Mouse (Mus musculus) MEL (cell line): Measurements from ENCODE around the gene Oasl1. TPM values are rescaled to one million over a fixed set of nuclear protein-coding genes. Genes with fewer than 3 reads are reported as not detected.

Experiments used
- DNase-seq: peaks from one replicate; pipeline ENCODE4 v3.0.0; 2011; ENCODE audit warnings: low read depth, low spot score
- H3K27ac ChIP-seq: 2 replicates; pipeline ENCODE4 v1.5.1; 2012; ENCODE audit warnings: low read depth, mild to moderate bottlenecking, control low read depth, low read length, moderate library complexity; ENCODE audit not compliant: control insufficient read depth
- H3K27me3 ChIP-seq, 2 experiments: fragments of 150-350 bp in 1 of 2; sonication (generic) in 1 of 2; 2 replicates each; pipeline ENCODE4 v1.6.1; 2012; ENCODE audit warnings: low read length in 2 of 2, mild to moderate bottlenecking in 2 of 2, improper control_type of control experiment in 1 of 2, moderate library complexity in 1 of 2; ENCODE audit not compliant: insufficient read depth in 2 of 2, control insufficient read depth in 1 of 2
- H3K36me3 ChIP-seq, 2 experiments: 2 replicates each; pipeline ENCODE4 v1.6.1; 2012 to 2014; ENCODE audit warnings: low read length in 2 of 2, improper control_type of control experiment in 1 of 2, inconsistent platforms in 1 of 2, mild to moderate bottlenecking in 1 of 2; ENCODE audit not compliant: insufficient read depth in 2 of 2, control insufficient read depth in 1 of 2
- H3K4me1 ChIP-seq, 2 experiments: fragments of 150-350 bp in 1 of 2; sonication (generic) in 1 of 2; 2 replicates each; pipeline ENCODE4 v1.6.1; 2012; ENCODE audit warnings: low read length in 2 of 2, improper control_type of control experiment in 1 of 2, mild to moderate bottlenecking in 1 of 2; ENCODE audit not compliant: insufficient read depth in 2 of 2, control insufficient read depth in 1 of 2
- H3K4me3 ChIP-seq, 2 experiments: fragments of 150-350 bp in 1 of 2; sonication (generic) in 1 of 2; 2 replicates each; pipeline ENCODE4 v1.5.1; 2012; ENCODE audit warnings: low read depth in 2 of 2, low read length in 2 of 2, mild to moderate bottlenecking in 2 of 2, moderate library complexity in 2 of 2, control low read depth in 1 of 2, improper control_type of control experiment in 1 of 2; ENCODE audit not compliant: control insufficient read depth in 1 of 2, insufficient read depth in 1 of 2
- H3K79me2 ChIP-seq: 2 replicates; pipeline ENCODE4 v1.6.1; 2012; ENCODE audit warnings: mild to moderate bottlenecking, low read length, moderate library complexity; ENCODE audit not compliant: control insufficient read depth, poor library complexity, insufficient read depth
- H3K9ac ChIP-seq: 2 replicates; pipeline ENCODE4 v1.6.1; 2012; ENCODE audit warnings: low read depth, mild to moderate bottlenecking, control low read depth, low read length, moderate library complexity; ENCODE audit not compliant: control insufficient read depth, poor library complexity, severe bottlenecking
- H3K9me3 ChIP-seq: fragments of 150-350 bp; sonication (generic); replicated peaks from 2 replicates; pipeline ENCODE4 v1.6.1; 2012; ENCODE audit warnings: mild to moderate bottlenecking, low read length, improper control_type of control experiment, moderate library complexity; ENCODE audit not compliant: insufficient read depth
- BHLHE40 ChIP-seq: IDR thresholded peaks from 2 replicates; pipeline ENCODE4 v1.6.1; 2012; ENCODE audit warnings: low read depth, mild to moderate bottlenecking, inconsistent platforms, low read length, improper control_type of control experiment, borderline replicate concordance
- CHD1 ChIP-seq: IDR thresholded peaks from 2 replicates; pipeline ENCODE4 v1.6.1; 2012; ENCODE audit warnings: low read depth, mild to moderate bottlenecking, inconsistent platforms, low read length, improper control_type of control experiment
- CTCF ChIP-seq, 3 experiments: IDR thresholded peaks in 2 of 3; conservative IDR thresholded peaks in 1 of 3; 2 replicates each; pipeline ENCODE4 v1.5.1; 2011 to 2012; ENCODE audit warnings: low read length in 3 of 3, low read depth in 2 of 3, mild to moderate bottlenecking in 2 of 3, improper control_type of control experiment in 1 of 3, inconsistent platforms in 1 of 3, mixed read lengths in 1 of 3, moderate library complexity in 1 of 3; ENCODE audit not compliant: control insufficient read depth in 1 of 3, insufficient read depth in 1 of 3, poor library complexity in 1 of 3, severe bottlenecking in 1 of 3
- E2F4 ChIP-seq: IDR thresholded peaks from 2 replicates; pipeline ENCODE4 v1.6.1; 2011; ENCODE audit warnings: low read depth, low read length, improper control_type of control experiment, borderline replicate concordance
- ELF1 ChIP-seq: IDR thresholded peaks from 2 replicates; pipeline ENCODE4 v1.6.1; 2014; ENCODE audit warnings: low read depth, mild to moderate bottlenecking, inconsistent platforms, low read length, improper control_type of control experiment, moderate library complexity
- ETS1 ChIP-seq: IDR thresholded peaks from 2 replicates; pipeline ENCODE4 v1.6.1; 2012; ENCODE audit warnings: low read depth, mild to moderate bottlenecking, inconsistent platforms, low read length, improper control_type of control experiment, moderate library complexity
- GATA1 ChIP-seq: IDR thresholded peaks from 2 replicates; pipeline ENCODE4 v1.6.1; 2011; ENCODE audit warnings: low read depth, low read length, improper control_type of control experiment
- HCFC1 ChIP-seq: IDR thresholded peaks from 2 replicates; pipeline ENCODE4 v1.6.1; 2012; ENCODE audit warnings: low read depth, mild to moderate bottlenecking, inconsistent platforms, low read length, improper control_type of control experiment, moderate library complexity
- JUND ChIP-seq: IDR thresholded peaks from 2 replicates; pipeline ENCODE4 v1.6.1; 2011; ENCODE audit warnings: low read depth, mild to moderate bottlenecking, improper control_type of control experiment, low read length
- KAT2A ChIP-seq: conservative IDR thresholded peaks from 2 replicates; pipeline ENCODE4 v1.6.1; 2012; ENCODE audit warnings: low read depth, low read length, improper control_type of control experiment, inconsistent platforms
- MAFK ChIP-seq: IDR thresholded peaks from 2 replicates; pipeline ENCODE4 v1.6.1; 2011; ENCODE audit warnings: low read depth, mild to moderate bottlenecking, low read length, improper control_type of control experiment, borderline replicate concordance
- MEF2A ChIP-seq: IDR thresholded peaks from 2 replicates; pipeline ENCODE4 v1.6.1; 2014; ENCODE audit warnings: low read depth, mild to moderate bottlenecking, inconsistent platforms, low read length, improper control_type of control experiment; ENCODE audit not compliant: poor library complexity, insufficient replicate concordance, severe bottlenecking; ENCODE audit errors: extremely low read depth
- MXI1 ChIP-seq: IDR thresholded peaks from 2 replicates; pipeline ENCODE4 v1.6.1; 2011; ENCODE audit warnings: mild to moderate bottlenecking, low read depth, low read length, improper control_type of control experiment
- MYC ChIP-seq: IDR thresholded peaks from 2 replicates; pipeline ENCODE4 v1.6.1; 2011; ENCODE audit warnings: low read depth, mild to moderate bottlenecking, low read length, improper control_type of control experiment, moderate library complexity
- NELFE ChIP-seq: IDR thresholded peaks from 2 replicates; pipeline ENCODE4 v1.6.1; 2011; ENCODE audit warnings: low read depth, low read length, improper control_type of control experiment
- NRF1 ChIP-seq: IDR thresholded peaks from 2 replicates; pipeline ENCODE4 v1.6.1; 2014; ENCODE audit warnings: low read depth, mild to moderate bottlenecking, inconsistent platforms, low read length, improper control_type of control experiment, moderate library complexity; ENCODE audit not compliant: poor library complexity, insufficient read depth, severe bottlenecking
- POLR2AphosphoS2 ChIP-seq: IDR thresholded peaks from 2 replicates; pipeline ENCODE4 v1.6.1; 2011; ENCODE audit warnings: low read length, improper control_type of control experiment
- POLR2AphosphoS5 ChIP-seq: IDR thresholded peaks from 2 replicates; pipeline ENCODE4 v1.6.1; 2012; ENCODE audit warnings: low read depth, borderline replicate concordance, mild to moderate bottlenecking, inconsistent platforms, low read length, moderate library complexity, mixed read lengths
- RCOR1 ChIP-seq: IDR thresholded peaks from 2 replicates; pipeline ENCODE4 v1.6.1; 2012; ENCODE audit warnings: low read depth, mild to moderate bottlenecking, inconsistent platforms, low read length, improper control_type of control experiment
- TAL1 ChIP-seq: IDR thresholded peaks from 2 replicates; pipeline ENCODE4 v1.6.1; 2012; ENCODE audit warnings: mild to moderate bottlenecking, inconsistent platforms, low read length, moderate library complexity, mixed read lengths
- TBP ChIP-seq: IDR thresholded peaks from 2 replicates; pipeline ENCODE4 v1.8.0; 2011; ENCODE audit warnings: low read depth, low read length, improper control_type of control experiment
- UBTF ChIP-seq: IDR thresholded peaks from 2 replicates; pipeline ENCODE4 v1.6.1; 2012; ENCODE audit warnings: low read depth, mild to moderate bottlenecking, inconsistent platforms, low read length, improper control_type of control experiment, moderate library complexity, borderline replicate concordance; ENCODE audit not compliant: insufficient read depth
- USF2 ChIP-seq, 2 experiments: IDR thresholded peaks; 2 replicates each; pipeline ENCODE4 v1.6.1; 2011 to 2012; ENCODE audit warnings: improper control_type of control experiment in 2 of 2, low read length in 2 of 2, borderline replicate concordance in 1 of 2, inconsistent platforms in 1 of 2, low read depth in 1 of 2, mild to moderate bottlenecking in 1 of 2; ENCODE audit not compliant: insufficient read depth in 1 of 2
- ZMIZ1 ChIP-seq: IDR thresholded peaks from 2 replicates; pipeline ENCODE4 v1.6.1; 2012; ENCODE audit warnings: low read depth, mild to moderate bottlenecking, inconsistent platforms, low read length, improper control_type of control experiment, moderate library complexity
- polyA plus RNA-seq, 2 experiments: library from polyadenylated mRNA; stranded (reverse) in 1 of 2; unstranded in 1 of 2; fragments of >175 nt in 1 of 2; fragments of >200 nt in 1 of 2; gene quantifications; 2 replicates each; pipeline versions ENCODE4 v1.2.1 to v1.2.4; 2012; ENCODE audit warnings: low replicate concordance in 2 of 2, low read depth in 1 of 2; ENCODE audit not compliant: insufficient read length in 2 of 2, insufficient read depth in 1 of 2, missing spikeins in 1 of 2
- total RNA-seq: library from RNA; depleted of rRNA; stranded (reverse); fragments of 300-350 nt; gene quantifications from 2 replicates; pipeline ENCODE4 v1.2.3, GENCODE M21; 2012

Oasl1 gene
- total and polyA plus RNA-seq, 3 experiments, result 8.2 to 33.3 TPM; not detected in 1

DNA sequence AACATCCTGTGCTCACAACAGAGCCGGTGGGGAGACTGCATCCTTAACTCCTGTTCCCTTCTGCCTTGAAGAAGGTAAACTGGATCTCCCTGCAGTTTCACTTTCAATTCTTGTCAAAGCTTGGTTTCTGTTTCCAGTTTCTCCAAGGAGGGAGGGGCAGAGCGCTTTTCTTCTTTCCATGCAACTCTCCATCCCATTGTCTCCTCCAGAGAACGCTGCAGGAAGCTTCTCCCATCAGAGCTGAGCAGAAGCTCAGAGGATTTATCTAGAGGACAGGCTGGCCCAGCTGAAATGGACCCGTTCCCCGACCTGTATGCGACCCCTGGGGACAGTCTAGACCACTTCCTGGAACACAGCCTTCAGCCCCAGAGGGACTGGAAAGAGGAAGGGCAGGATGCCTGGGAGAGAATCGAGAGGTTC is 25.7 kb upstream of the Oasl1 start:
- H3K36me3 ChIP-seq, result no peaks in the 10 kb centered on the region
- peaks cover 0 to 3% of the 10 kb centered on the region in 2 experiments; a peak in 3 of 4 replicates for H3K4me1 ChIP-seq
- no peaks in the 10 kb centered on the region for H3K79me2 ChIP-seq
- H3K9me3 ChIP-seq, result no peaks in the 10 kb centered on the region
- H3K9ac ChIP-seq, result no peak overlapping the region
- no peak overlapping the region for H3K27ac ChIP-seq
- peak overlapping the region; percentile 18 to 50 for H3K4me3 ChIP-seq
- no peak for TF ChIP-seq MEF2A
- TF ChIP-seq ETS1, result no peak
- no peak for TF ChIP-seq USF2 (IDR thresholded peaks at IDR 0.05; ENCODE audit: borderline replicate concordance in 1 of 2, insufficient read depth in 1 of 2, low read depth in 1 of 2, low read length in 2 of 2)
- TF ChIP-seq NELFE, result no peak
- no peak for DNase-seq
- peaks cover 8 to 17% of the 10 kb centered on the region in 2 experiments for H3K27me3 ChIP-seq

DNA sequence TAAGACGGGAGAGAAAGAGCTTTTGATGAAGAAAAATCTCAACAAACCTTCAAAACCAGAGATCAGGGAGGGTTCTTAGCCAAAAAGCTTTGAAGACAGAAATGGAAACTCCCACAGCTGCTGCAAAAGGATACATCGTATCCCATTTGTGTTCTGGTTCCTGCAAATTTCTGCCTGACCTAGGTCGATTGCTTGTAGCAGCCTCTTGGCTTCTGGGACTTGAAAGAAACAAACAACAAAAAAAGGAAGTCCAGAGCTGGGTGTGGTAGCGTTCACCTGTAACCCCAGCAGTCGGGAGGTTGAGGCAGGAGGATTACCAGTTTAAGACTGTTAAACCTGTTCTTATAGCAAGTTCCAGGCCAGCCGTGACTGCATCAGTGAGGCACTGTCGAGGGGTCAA is 24.2 kb upstream of the Oasl1 start:
- H3K36me3 ChIP-seq, result no peaks in the 10 kb centered on the region
- peaks cover 8 to 17% of the 10 kb centered on the region in 2 experiments for H3K27me3 ChIP-seq
- H3K9me3 ChIP-seq, result no peaks in the 10 kb centered on the region
- no peaks in the 10 kb centered on the region for H3K79me2 ChIP-seq
- H3K4me1 ChIP-seq, result peaks cover 0 to 3% of the 10 kb centered on the region in 2 experiments; a peak in 3 of 4 replicates
- TF ChIP-seq HCFC1, result no peak
- DNase-seq, result no peak
- no peak overlapping the region for H3K4me3 ChIP-seq
- H3K9ac ChIP-seq, result no peak overlapping the region
- no peak overlapping the region for H3K27ac ChIP-seq

DNA sequence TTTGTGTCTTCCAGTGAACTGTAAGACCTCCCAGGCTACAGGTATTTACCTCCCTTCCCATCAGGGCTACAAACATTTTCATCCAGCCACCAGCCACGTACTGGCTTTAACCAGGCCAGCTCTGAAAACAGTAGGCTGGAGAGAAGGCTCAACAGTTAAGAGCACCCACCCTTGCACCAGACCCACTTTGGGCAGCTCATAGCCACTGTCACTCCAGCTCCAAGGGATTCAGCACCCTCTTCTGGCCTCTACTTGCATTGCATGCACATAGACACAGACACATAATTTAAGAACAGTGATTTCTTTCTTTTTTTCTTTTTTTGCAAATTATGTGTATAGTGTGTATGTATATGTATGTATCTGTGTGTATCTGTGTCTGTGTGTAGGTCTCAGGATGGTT is 20.6 kb upstream of the Oasl1 start:
- Histone ChIP-seq H3K9ac (no peak overlapping the region), H3K9me3 (no peaks in the 10 kb centered on the region), H3K27me3 (peaks cover 12 to 17% of the 10 kb centered on the region in 2 experiments), H3K36me3 (no peaks in the 10 kb centered on the region), H3K79me2 (no peaks in the 10 kb centered on the region), H3K4me1 (no peaks in the 10 kb centered on the region), H3K4me3 (no peak overlapping the region), H3K27ac (no peak overlapping the region)
- peak; percentile 67 for DNase-seq
- TF ChIP-seq RCOR1 (no peak), ELF1 (no peak), MXI1 (no peak), MEF2A (no peak), CHD1 (no peak), BHLHE40 (no peak), NRF1 (no peak), JUND (no peak), TAL1 (no peak), HCFC1 (no peak), CTCF (IDR thresholded peaks at IDR 0.05 in 2 of 3, conservative IDR thresholded peaks at IDR 0.05 in 1 of 3; ENCODE audit: control insufficient read depth in 1 of 3, insufficient read depth in 1 of 3, low read depth in 2 of 3, low read length in 3 of 3, poor library complexity in 1 of 3, severe bottlenecking in 1 of 3) (peak; percentile 71 to 89 (median 86)), E2F4 (no peak), POLR2AphosphoS2 (no peak), GATA1 (no peak), ZMIZ1 (no peak), TBP (no peak), MAFK (no peak), ETS1 (no peak), POLR2AphosphoS5 (no peak), UBTF (no peak), KAT2A (no peak), MYC (no peak)
